In genomic region chr10:61443876-61444275, GRCm38 (mm10) we compare ENCODE assay signal across 12 mouse cellular contexts. TPM values are rescaled to one million over a fixed set of nuclear protein-coding genes. Genes with fewer than 3 reads are reported as not detected.
DNase-seq lines count a peak whose midpoint lies in the region; ATAC-seq and TF ChIP-seq lines count a peak whose summit lies in the region.
"Had no signal": no experiment of that assay in that cellular context is flagged by ENCODE, and none has a peak within 500 bp of the region (broad histone marks: within the 10 kb centered on the region; RNA-seq: fewer than 3 reads in every experiment).

No protein-coding gene starts in this region.

- DNase-seq in heart, adult 8-10 months (ENCODE audit: low spot score) = no peak
- no peak for DNase-seq in midbrain, postnatal 0 days (ENCODE audit: low spot score)
- no peak for DNase-seq in limb, embryonic 11.5 days (ENCODE audit: low spot score)
- DNase-seq in right cerebral cortex, postnatal 14 days = no peak
- no peak for DNase-seq in cerebellum, adult 9-11 months
- DNase-seq: kidney, adult 8-10 months; thymus, adult 2 months had no signal

- no peak overlapping the region for H3K9ac ChIP-seq in heart, embryonic 15.5 days
- peak overlapping the region; percentile 14 for H3K9ac ChIP-seq in midbrain, embryonic 13.5 days (replicated peaks)
- H3K9ac ChIP-seq in midbrain, postnatal 0 days (replicated peaks; ENCODE audit: low read length, poor library complexity, severe bottlenecking) = no peak overlapping the region
- H3K9ac ChIP-seq in limb, embryonic 11.5 days (ENCODE audit: low read length) = peak overlapping the region; percentile 18; the same call in 1 of the 2 replicates
- H3K9ac ChIP-seq: hindbrain, embryonic 14.5 days had no signal

- H3K27me3 ChIP-seq in heart, embryonic 15.5 days = no peaks in the 10 kb centered on the region
- no peaks in the 10 kb centered on the region for H3K27me3 ChIP-seq in midbrain, embryonic 13.5 days
- no peaks in the 10 kb centered on the region for H3K27me3 ChIP-seq in midbrain, postnatal 0 days (ENCODE audit: insufficient read depth, low read length)
- no peaks in the 10 kb centered on the region for H3K27me3 ChIP-seq in limb, embryonic 11.5 days (ENCODE audit: control insufficient read depth, insufficient read depth, low read length)
- H3K27me3 ChIP-seq: megakaryocyte, embryonic 14.5 days had no signal

- H3K4me1 ChIP-seq in heart, embryonic 15.5 days (replicated peaks) = peaks cover 59% of the 10 kb centered on the region
- peaks cover 60% of the 10 kb centered on the region for H3K4me1 ChIP-seq in midbrain, embryonic 13.5 days (replicated peaks)
- H3K4me1 ChIP-seq in midbrain, postnatal 0 days (ENCODE audit: insufficient read depth, low read length) = peaks cover 4% of the 10 kb centered on the region; the same call in 1 of the 2 replicates
- H3K4me1 ChIP-seq in limb, embryonic 11.5 days (ENCODE audit: control insufficient read depth, insufficient read depth, low read length) = peaks cover 26% of the 10 kb centered on the region

- no peak overlapping the region for H3K4me2 ChIP-seq in heart, embryonic 15.5 days
- H3K4me2 ChIP-seq in midbrain, embryonic 13.5 days (replicated peaks) = no peak overlapping the region
- H3K4me2 ChIP-seq in midbrain, postnatal 0 days (ENCODE audit: low read depth, low read length, poor library complexity, severe bottlenecking) = no peak overlapping the region
- H3K4me2 ChIP-seq in limb, embryonic 11.5 days (ENCODE audit: low read depth, severe bottlenecking) = no peak overlapping the region
- H3K4me2 ChIP-seq: hindbrain, embryonic 14.5 days had no signal

- no peak overlapping the region for H3K4me3 ChIP-seq in heart, embryonic 15.5 days
- H3K4me3 ChIP-seq in midbrain, embryonic 13.5 days (replicated peaks) = no peak overlapping the region
- H3K4me3 ChIP-seq in midbrain, postnatal 0 days (ENCODE audit: low read depth, low read length) = no peak overlapping the region
- no peak overlapping the region for H3K4me3 ChIP-seq in limb, embryonic 11.5 days (ENCODE audit: low read depth, low read length)
- H3K4me3 ChIP-seq: megakaryocyte, embryonic 14.5 days had no signal

- no peak for ATAC-seq in heart, embryonic 15.5 days (replicated peaks; ENCODE audit: insufficient number of reproducible peaks, insufficient read depth, low FRiP score, low read depth)
- ATAC-seq in midbrain, embryonic 13.5 days = 0 out of 2 replicates have a peak, but pooled peaks have one; percentile 24
- ATAC-seq in midbrain, postnatal 0 days (ENCODE audit: low FRiP score) = no peak
- no peak for ATAC-seq in limb, embryonic 11.5 days (ENCODE audit: insufficient number of reproducible peaks, low FRiP score, low TSS enrichment, low read depth)
- ATAC-seq: CD4-positive, CD25-positive, alpha-beta regulatory T cell, adult 4 months had no signal

- 55% methylated on average over 1 of the region's 1 CpGs for WGBS in heart, embryonic 15.5 days
- 89% methylated on average over 1 of the region's 1 CpGs for WGBS in midbrain, embryonic 13.5 days
- WGBS in midbrain, postnatal 0 days = 81% methylated on average over 1 of the region's 1 CpGs
- WGBS in limb, embryonic 11.5 days = 61% methylated on average over 1 of the region's 1 CpGs

- H3K36me3 ChIP-seq in heart, embryonic 15.5 days = no peaks in the 10 kb centered on the region
- no peaks in the 10 kb centered on the region for H3K36me3 ChIP-seq in midbrain, embryonic 13.5 days
- H3K36me3 ChIP-seq in midbrain, postnatal 0 days (ENCODE audit: insufficient read depth, low read length) = no peaks in the 10 kb centered on the region
- no peaks in the 10 kb centered on the region; the same call in 1 of the 2 replicates for H3K36me3 ChIP-seq in limb, embryonic 11.5 days (ENCODE audit: control insufficient read depth, insufficient read depth, low read length)

- H3K9me3 ChIP-seq in heart, embryonic 15.5 days (replicated peaks) = no peaks in the 10 kb centered on the region
- H3K9me3 ChIP-seq in midbrain, embryonic 13.5 days = no peaks in the 10 kb centered on the region
- H3K9me3 ChIP-seq in midbrain, postnatal 0 days (ENCODE audit: low read length) = no peaks in the 10 kb centered on the region
- no peaks in the 10 kb centered on the region for H3K9me3 ChIP-seq in limb, embryonic 11.5 days (ENCODE audit: control insufficient read depth, low read length)
- H3K9me3 ChIP-seq: megakaryocyte, embryonic 14.5 days had no signal

- 0 out of 2 replicates have a peak overlapping the region, but pooled peaks have one; percentile 7 for H3K27ac ChIP-seq in heart, embryonic 15.5 days
- H3K27ac ChIP-seq in midbrain, embryonic 13.5 days = peak overlapping the region; percentile 35; the same call in 1 of the 2 replicates
- no peak overlapping the region for H3K27ac ChIP-seq in midbrain, postnatal 0 days (ENCODE audit: low read depth, low read length)
- 0 out of 2 replicates have a peak overlapping the region, but pooled peaks have one; percentile 16 for H3K27ac ChIP-seq in limb, embryonic 11.5 days (replicated peaks; ENCODE audit: low read depth, low read length)
- H3K27ac ChIP-seq: hindbrain, embryonic 14.5 days had no signal

- no peak for TF ChIP-seq CTCF in midbrain, postnatal 0 days (IDR thresholded peaks at IDR 0.05)

RNA-seq across cellular contexts. Expression of gene Eif4ebp2, which starts 8.6 kb away (rescaled TPM):
- 50.6 and 63.6 TPM in 2 replicates for polyA plus RNA-seq in heart, embryonic 15.5 days (2015; fragmentation: Nextera tagmentation; extraction: Ambion mirVana)
- total RNA-seq in heart, adult 8-10 months (2022) = 10 to 100 TPM; 59.5 to 77.7 (median 70.8) TPM
- 75.5 and 83.2 TPM in 2 replicates for polyA plus RNA-seq in midbrain, embryonic 13.5 days (2015; fragmentation: Nextera tagmentation; extraction: Ambion mirVana)
- total RNA-seq in midbrain, postnatal 0 days (2014; rRNA removed) = 14.2 and 18.5 TPM in 2 replicates
- 24.9 and 27.0 TPM in 2 replicates for polyA plus RNA-seq in midbrain, postnatal 0 days (2015; fragmentation: Nextera tagmentation; extraction: Ambion mirVana)
- 28.5 and 33.3 TPM in 2 replicates for polyA plus RNA-seq in limb, embryonic 11.5 days (2014; fragmentation: Nextera tagmentation; extraction: Ambion mirVana)

RNA-seq across cellular contexts. Expression of gene Nodal, which starts 26.1 kb away (rescaled TPM):
- polyA plus RNA-seq in heart, embryonic 15.5 days (2015; fragmentation: Nextera tagmentation; extraction: Ambion mirVana) = 0.09 TPM in 2 replicates
- total RNA-seq in heart, adult 8-10 months (2022) = under 1 TPM in 1 of 4 experiments, not detected in 3; 0.11 TPM
- polyA plus RNA-seq in midbrain, embryonic 13.5 days (2015; fragmentation: Nextera tagmentation; extraction: Ambion mirVana) = not detected in 2 replicates
- total RNA-seq in midbrain, postnatal 0 days (2014; rRNA removed) = 0.38 and 0.47 TPM in 2 replicates
- 0.26 and 0.37 TPM in 2 replicates for polyA plus RNA-seq in midbrain, postnatal 0 days (2015; fragmentation: Nextera tagmentation; extraction: Ambion mirVana)
- not detected in 2 replicates for polyA plus RNA-seq in limb, embryonic 11.5 days (2014; fragmentation: Nextera tagmentation; extraction: Ambion mirVana)
- polyA plus RNA-seq: CD4-positive, CD25-positive, alpha-beta regulatory T cell, adult 4 months had no signal

RNA-seq across cellular contexts. Expression of gene Lrrc20, which starts 31.7 kb away (rescaled TPM):
- 10.4 and 12.9 TPM in 2 replicates for polyA plus RNA-seq in heart, embryonic 15.5 days (2015; fragmentation: Nextera tagmentation; extraction: Ambion mirVana)
- total RNA-seq in heart, adult 8-10 months (2022) = 10 to 100 TPM; 32.7 to 43.3 (median 40.3) TPM
- polyA plus RNA-seq in midbrain, embryonic 13.5 days (2015; fragmentation: Nextera tagmentation; extraction: Ambion mirVana) = 15.6 and 15.9 TPM in 2 replicates
- 11.2 and 15.5 TPM in 2 replicates for total RNA-seq in midbrain, postnatal 0 days (2014; rRNA removed)
- polyA plus RNA-seq in midbrain, postnatal 0 days (2015; fragmentation: Nextera tagmentation; extraction: Ambion mirVana) = 8.1 and 8.3 TPM in 2 replicates
- 11.6 and 11.8 TPM in 2 replicates for polyA plus RNA-seq in limb, embryonic 11.5 days (2014; fragmentation: Nextera tagmentation; extraction: Ambion mirVana)

Comparison
In these comparisons a context has a peak if more than half of its experiments do, and no peak if none do; other contexts are left out.
1. H3K9ac ChIP-seq: peak in midbrain, embryonic 13.5 days (single experiment) and limb, embryonic 11.5 days (single experiment); none in heart, embryonic 15.5 days (single experiment) and midbrain, postnatal 0 days (single experiment).